Mouse (Mus musculus) ES-E14 (cell line): ENCODE measurements at regions not wholly inside any gene's neighbourhood (a gene's known extent, or its start where the extent isn't known, plus 50 kb on each side); places are given as distances from the start of the nearest gene placed in this dataset.

Source experiments
- HCFC1 ChIP-seq: IDR thresholded peaks from 2 replicates; pipeline ENCODE4 v1.6.1; 2012; ENCODE audit warnings: low read length, inconsistent platforms, borderline replicate concordance; ENCODE audit not compliant: insufficient read depth
- MAFK ChIP-seq: IDR thresholded peaks from 2 replicates; pipeline ENCODE4 v1.6.1; 2014; ENCODE audit warnings: mild to moderate bottlenecking, low read depth, low read length, inconsistent platforms; ENCODE audit not compliant: insufficient read depth

DNA sequence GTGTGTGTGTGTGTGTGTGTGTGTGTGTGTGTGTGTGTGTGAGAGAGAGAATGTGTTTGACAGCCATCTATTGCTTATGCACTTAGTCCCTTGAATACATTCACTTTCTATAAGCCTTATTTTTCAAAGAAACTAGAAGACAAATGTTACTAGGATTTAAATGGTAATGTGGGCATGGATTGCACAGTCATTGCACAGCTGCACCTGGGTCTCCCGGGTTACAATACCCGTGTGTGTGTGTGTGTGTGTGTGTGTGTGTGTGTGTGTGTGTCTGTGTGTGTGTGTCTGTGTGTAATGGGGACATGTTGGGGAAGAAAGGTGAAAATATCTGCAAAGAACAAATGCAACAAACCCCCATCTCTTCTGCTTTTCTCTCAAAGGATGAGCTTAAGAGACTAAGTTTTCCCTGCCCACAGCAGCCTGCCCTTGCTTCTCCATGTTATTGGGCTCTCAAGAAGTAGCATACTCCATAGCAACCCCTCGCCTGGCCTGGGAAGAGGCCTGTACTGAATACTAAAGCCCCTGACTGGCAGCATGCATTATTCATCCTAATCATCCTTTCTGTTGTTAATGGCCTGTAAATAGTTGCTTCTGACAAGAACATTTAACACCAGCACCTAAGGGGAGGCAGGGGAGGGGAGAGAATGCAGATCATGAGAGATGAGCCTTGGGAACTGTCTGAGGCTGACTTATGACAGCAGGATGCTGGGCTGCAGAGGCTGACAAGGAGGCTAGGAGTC is 467.8 kb upstream of the Mctp2 start:
- TF ChIP-seq HCFC1 (no peak), MAFK (no peak)
